Mouse (Mus musculus) ovary, postnatal 10 days (tissue): ENCODE measurements around the gene Tspan13.

Experiments used
- DNase-seq: peaks from one replicate; pipeline ENCODE4 v3.0.0; 2022; ENCODE audit warnings: low spot score

The Tspan13 gene

GRCm38 (mm10) chr12:36030660-36031363 lies 11.5 kb downstream of the Tspan13 start:
- DNase-seq: no peak

DNA sequence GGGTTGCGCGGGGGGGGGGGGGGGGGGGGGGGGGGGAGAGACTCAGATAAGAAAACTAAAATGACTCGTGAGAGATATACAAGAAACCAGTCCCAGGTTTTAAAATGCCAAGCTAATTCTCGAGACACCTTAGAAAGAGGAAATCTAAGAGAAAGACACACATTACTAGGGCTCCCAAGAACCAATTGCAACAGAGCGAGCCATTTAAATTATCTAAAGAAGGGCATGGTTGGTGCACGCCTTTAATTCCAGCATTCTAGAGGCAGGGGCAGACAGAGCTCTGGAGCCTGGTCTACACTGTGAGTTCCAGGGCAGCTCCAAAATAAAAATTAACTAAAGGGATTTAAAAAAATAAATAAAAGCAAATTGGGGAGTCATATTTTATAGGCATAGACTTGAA lies 12.6 kb downstream of the Tspan13 start:
- DNase-seq: no peak

DNA sequence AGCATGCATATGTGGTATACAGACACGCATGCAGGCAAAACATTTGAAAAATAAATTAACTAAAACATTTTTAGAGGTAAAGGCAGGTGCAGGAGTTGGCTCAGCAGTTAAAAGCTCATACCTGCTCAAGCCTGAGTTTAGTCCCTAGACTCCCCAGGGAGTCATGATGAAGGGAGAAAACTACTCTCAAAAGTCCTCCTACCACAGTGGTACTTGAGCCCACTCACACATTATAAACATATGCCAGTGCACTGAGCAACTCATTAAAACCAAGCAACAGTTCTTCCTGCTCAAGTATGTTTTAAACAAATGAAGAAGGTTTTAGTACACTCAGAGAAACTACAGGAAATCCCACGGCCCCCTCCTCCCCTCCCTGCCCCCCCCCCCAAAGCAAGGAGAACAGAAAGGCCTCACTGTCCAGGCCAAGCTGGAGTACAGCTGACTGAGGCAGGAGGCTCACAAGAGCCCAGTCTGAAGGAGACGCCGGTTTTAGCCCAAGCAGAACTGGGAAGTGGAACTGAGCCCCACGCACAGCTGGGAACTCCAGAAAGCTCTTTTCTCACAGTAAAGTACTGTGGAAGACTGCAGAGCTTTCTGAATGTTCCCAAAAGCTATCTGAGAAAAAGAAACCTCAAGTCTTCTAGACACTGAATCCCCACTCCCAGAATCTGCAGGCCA lies 13.2 kb downstream of the Tspan13 start:
- no peak for DNase-seq

DNA sequence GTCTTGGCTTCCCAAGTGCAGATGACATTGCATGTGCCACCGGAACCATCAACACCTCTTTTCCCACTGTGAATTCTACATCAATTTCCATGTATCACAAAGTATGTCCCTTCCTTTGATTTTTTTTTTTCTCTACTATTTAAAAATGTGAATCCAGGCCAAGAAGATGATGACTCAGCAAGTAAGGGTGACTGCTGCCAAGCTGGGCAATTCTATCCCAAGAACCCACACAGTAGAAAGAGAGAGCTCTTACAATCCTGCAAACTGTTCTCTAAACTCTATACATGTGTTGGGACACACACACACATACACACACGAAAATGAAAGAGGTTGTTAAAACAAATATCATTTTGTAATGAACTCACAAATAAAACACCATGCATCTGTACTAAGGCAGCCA lies 15.1 kb downstream of the Tspan13 start:
- DNase-seq: no peak

DNA sequence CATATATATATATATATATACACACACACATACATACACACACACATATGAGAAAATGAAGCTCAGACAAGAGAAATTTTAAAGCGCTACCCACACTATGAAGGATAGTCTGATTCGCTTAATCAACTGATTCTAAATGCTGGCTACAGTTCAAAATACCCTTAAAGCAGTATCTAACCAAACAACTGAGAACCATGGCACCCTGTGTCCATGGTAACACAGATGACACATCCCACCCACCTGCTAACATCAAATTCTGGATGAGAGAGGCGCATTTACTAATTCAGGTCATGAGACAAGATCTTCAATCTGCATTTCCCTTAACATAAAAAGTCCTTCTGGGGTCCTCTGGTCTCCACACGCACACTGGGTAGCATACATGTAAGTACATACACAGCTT lies 16.2 kb downstream of the Tspan13 start:
- DNase-seq: no peak

- DNase-seq: no peak
These were observed 21.6 kb downstream of the Tspan13 start for GRCm38 (mm10) chr12:36020710-36021109.

DNA sequence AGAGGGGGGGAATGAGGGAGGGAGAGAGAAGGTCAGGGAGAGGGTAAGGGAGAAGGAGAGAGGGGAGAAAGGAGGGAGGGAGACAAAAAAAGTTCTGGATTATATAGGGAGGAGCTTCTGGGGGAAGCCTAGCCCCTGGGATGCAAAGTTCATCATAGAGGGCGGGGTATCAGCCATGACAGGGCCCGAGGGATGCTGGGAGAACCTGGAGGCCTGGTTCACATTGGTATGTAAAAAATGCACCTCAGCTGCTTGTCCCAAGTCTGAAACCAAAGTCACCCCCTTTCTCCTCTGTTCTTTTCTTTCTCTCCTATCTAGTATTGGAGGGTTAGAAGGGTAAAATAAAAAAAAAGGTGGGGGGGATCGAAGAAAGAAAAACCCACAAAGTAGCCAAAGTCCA lies 22.2 kb downstream of the Tspan13 start:
- no peak for DNase-seq

DNA sequence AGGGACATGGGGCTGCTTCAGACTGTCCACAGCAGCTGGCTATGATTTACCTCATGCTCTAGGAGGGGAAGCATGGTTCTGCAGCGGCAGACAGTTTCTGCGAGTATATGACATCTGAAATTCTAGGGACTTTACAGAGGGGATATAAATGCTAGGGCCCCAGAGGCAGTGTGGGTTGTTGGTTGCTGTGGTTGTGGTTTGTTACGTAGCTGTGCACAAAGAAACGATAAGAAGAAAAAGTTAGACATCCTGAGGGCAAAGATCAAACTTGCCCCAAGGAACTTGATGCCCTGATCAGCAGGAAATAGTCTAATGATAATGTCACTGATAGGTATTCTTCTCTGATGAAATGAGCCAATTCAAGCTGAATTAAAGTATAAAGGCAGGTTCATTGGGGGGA lies 22.7 kb downstream of the Tspan13 start:
- no peak for DNase-seq

GRCm38 (mm10) chr12:36017791-36018190 lies 24.5 kb downstream of the Tspan13 start:
- no peak for DNase-seq

DNA sequence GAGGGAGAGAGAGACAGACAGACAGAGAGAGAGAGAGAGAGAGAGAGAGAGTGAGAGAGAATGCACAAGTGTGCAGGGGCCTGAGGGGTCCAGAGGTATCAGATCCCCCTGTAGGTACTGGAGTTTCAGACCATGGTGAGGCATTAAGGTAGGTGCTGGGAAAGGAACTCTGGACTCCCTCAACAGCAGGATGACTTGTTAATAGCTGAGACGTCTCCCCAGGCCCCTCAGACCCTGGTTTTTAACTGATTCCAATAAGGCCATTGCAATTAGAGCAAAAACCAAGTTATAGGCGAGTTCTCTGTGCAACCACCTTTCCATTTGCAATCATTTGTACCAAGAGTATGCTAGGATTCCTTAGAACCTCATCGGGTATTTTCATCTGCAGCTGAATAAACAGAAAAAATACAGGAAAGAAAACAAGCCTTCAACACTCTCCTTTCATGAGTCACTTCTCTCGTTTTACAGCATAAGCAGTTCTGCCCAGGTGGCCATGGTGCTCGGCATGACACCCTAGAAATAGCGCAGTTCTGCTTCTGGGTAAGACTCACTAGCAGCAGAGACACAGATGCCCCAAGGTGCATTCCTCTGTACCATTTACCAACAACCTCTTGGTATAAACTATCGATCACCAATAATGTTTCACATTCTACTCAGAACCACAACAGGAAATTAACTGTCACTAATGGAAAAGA lies 28.9 kb downstream of the Tspan13 start:
- no peak for DNase-seq

GRCm38 (mm10) chr12:36008364-36009047 lies 33.8 kb downstream of the Tspan13 start:
- DNase-seq: no peak

- DNase-seq: no peak
These were observed 34.7 kb downstream of the Tspan13 start for GRCm38 (mm10) chr12:36007581-36007980.

GRCm38 (mm10) chr12:36004714-36005113 lies 37.6 kb downstream of the Tspan13 start:
- no peak for DNase-seq

DNA sequence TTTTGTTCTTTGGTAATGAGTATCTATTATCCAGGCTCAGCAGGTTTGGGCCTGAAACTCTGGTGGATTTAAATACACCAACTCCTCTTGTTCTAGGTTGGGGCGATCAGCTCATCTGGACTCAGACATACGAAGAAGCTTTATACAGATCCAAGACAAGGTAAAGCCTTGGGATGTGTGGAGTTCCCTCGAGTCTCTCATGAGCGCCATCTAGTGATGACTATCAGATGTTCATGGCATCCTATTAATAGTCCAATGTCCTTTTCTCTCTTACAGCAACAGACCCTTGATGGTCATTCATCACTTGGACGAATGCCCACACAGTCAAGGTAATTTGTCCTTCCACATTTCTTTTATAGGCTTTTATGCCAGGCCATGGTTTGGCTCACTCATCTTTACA lies 46.5 kb downstream of the Tspan13 start:
- DNase-seq: no peak

DNA sequence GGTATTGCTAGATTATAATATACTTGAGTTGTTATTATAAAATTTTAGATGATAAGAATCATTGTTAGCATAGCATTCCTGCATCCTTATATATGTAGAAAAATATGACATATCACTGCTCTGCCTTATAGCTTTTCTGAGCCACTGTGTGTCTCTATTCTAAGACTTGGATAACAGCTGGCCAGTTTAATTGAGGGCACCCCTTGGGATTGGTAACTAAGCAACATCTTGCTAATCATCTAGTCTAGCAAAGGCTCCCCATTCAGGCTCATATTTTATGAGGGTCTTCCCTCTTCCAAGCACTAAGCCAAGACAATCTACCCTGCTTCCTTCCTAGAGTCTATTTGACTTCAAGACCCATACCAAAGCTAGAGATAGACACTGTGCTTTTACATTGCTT lies 48.2 kb downstream of the Tspan13 start:
- no peak for DNase-seq

- DNase-seq: no peak
These were observed 48.7 kb downstream of the Tspan13 start for GRCm38 (mm10) chr12:35993583-35993982.

DNA sequence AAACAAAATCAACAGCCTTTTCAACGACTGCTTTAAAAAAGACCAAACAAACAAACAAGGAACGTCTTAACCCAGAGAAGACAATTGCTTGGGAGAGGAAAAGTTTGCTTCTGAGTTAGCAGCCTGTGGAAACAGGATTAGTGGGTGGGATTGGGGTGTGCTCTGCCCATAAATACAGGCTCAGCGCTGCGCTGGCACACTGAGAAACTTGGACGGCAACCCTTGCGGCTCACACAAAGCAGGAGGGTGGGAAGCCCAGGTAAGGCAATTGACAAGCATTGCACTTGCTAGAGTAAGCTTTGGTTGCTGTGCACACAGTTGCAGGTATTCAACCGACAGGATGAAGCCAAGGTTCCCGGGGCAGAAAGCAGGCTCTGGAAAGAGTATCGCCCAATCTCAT lies 49.6 kb downstream of the Tspan13 start, which contains the start of gene Agr2:
Gene Agr2, plus strand, starts transcription at position 197 of the 400 bp plus-strand sequence.
- DNase-seq: no peak

DNA sequence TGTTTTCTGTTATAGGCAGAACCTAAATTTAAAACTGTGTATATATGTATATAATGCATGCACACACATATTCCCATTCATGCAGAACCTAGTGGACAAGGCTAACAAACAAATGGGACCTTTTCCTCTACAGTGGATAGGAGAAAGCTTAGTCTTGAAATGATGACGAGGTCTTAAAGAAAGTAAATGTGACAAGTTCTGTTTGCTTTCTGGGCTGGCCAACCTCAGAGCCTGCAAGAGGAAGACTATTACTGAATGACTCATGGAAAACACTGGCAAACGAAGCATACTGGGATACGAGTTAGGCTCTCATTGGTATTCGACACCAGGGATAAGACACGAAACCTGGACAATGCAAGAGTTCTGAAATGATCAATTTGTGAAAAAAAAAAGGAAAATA lies 57.6 kb downstream of the Tspan13 start:
- DNase-seq: no peak

DNA sequence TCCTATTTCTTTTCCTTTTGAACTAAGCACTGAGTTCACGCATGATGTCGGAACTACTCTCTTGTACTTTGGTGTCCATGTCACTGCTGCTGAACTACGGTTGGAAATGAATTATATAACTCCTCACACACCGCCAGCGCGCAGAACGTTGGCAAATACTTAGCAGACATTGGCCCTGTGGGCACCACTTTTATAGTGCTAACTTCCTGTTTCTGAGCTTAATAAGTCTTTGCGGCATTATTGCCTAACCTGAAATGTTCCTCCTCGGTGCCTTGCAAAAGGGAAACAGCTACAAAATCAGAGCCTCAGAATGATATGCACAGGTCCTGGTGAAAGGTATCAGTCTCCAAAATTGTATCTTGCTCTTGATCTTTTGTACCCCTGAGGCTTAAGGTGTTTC lies 58.8 kb downstream of the Tspan13 start:
- DNase-seq: no peak

DNA sequence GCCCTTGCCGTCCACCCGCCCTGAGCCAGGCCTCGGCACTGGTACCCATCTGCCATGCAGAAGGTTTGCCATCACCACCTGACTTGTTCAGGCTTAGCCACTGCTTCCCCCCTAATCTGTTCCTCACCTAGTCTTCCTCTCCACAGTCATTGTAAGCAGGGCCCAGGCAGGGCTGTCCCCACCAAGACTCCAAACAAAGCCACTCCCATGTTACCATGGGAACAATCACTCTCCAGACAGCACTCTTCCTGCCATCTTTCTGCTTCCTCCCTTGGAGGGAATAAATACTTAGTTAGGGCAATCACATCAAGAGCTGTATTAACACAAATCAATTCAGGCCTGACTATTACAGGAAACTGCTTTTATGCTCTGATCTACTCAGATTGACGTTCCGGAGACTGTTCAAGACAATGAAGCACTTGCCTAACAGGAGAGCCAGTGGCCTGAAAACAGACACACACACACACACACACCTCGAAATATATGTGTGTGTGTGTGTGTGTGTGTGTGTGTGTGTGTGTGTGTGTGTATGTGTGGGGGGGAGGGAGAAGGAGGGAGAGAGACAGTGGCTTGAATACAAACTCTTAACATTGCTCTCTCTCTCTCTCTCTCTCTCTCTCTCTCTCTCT lies 60.5 kb downstream of the Tspan13 start:
- DNase-seq: no peak

DNA sequence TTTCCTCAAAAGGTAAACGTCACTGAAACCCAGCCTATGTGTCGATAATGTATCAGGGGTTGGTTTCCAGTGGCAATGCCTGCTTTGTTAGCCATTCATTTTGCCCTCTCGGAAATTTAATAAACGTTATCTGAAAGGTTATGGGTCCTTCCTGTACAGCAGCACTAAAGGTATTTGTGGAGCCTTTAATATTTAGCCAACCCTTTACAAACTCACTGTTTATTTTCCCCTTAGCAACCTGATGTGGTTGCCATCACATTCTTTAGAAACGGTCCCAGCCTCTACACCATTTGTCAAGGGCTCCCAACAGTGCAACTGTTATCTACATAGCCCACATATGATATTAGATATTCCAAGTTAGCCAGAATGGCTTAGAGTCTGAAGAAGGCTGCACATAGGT lies 62.7 kb downstream of the Tspan13 start:
- no peak for DNase-seq

DNA sequence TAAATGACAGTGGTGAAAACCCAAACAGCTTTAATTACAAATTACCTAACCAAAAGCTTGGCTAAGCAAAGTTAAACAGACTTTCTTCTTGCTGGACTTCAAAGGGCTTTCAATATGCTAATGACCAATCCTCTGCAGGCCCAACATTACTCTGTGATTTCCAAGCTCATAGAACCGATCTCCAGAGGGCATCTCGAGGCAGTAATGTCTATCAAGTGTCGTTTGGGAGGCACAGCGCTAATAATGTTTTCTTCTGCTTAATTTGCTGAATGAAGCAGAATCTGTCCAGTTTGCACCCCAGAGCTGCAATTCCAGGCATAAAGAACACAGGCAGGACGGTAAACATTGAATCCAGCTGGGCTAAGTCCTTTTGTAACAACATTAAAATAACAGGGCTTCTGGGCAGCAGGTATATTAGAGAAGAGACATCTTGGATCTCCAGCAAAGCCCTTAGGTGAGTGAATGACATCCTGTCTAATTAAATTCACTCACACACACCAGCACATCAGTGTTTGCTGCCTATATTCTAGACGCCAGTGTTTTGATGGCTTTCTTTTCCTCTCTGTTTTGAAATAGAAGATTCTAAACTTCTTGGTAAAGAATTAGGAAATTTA lies 64.6 kb downstream of the Tspan13 start:
- DNase-seq: no peak
